Mouse (Mus musculus) liver, postnatal 0 days (tissue): ENCODE data around the gene Rasgrp2. TPM values are rescaled to one million over a fixed set of nuclear protein-coding genes. Genes with fewer than 3 reads are reported as not detected.

Experiments used
- ATAC-seq: fragments of 200-750 bp; cut with Nextera tagmentation; 2 replicates; pipeline ENCODE4 v1.8.0; 2017; ENCODE audit warnings: mild to moderate bottlenecking, moderate library complexity
- DNase-seq: peaks from one replicate; pipeline ENCODE4 v3.0.0-alpha.2; 2016
- H3K27ac ChIP-seq: fragments of 300-500 bp; sonication (generic); 2 replicates; pipeline ENCODE4 v1.5.1; 2014; ENCODE audit warnings: antibody characterized with exemption, moderate library complexity, mild to moderate bottlenecking, low read depth
- H3K27me3 ChIP-seq: fragments of 300-500 bp; sonication (generic); 2 replicates; pipeline ENCODE4 v1.6.1; 2014; ENCODE audit warnings: low read length, control low read depth, mixed read lengths; ENCODE audit not compliant: insufficient read depth
- H3K36me3 ChIP-seq: fragments of 300-500 bp; sonication (generic); replicated peaks from 2 replicates; pipeline ENCODE4 v1.6.1; 2014; ENCODE audit warnings: mild to moderate bottlenecking, control low read depth, low read length, moderate library complexity, mixed read lengths; ENCODE audit not compliant: insufficient read depth
- H3K4me1 ChIP-seq: fragments of 300-500 bp; sonication (generic); 2 replicates; pipeline ENCODE4 v1.6.1; 2014; ENCODE audit warnings: antibody characterized with exemption, mild to moderate bottlenecking, control low read depth; ENCODE audit not compliant: insufficient read depth
- H3K4me2 ChIP-seq: fragments of 300-500 bp; sonication (generic); 2 replicates; pipeline ENCODE4 v1.6.1; 2014; ENCODE audit warnings: low read depth, mild to moderate bottlenecking, low read length, moderate library complexity, mixed read lengths
- H3K4me3 ChIP-seq: fragments of 300-500 bp; sonication (generic); 2 replicates; pipeline ENCODE4 v1.5.1; 2014; ENCODE audit warnings: low read depth, low read length
- H3K9ac ChIP-seq: fragments of 300-500 bp; sonication (generic); replicated peaks from 2 replicates; pipeline ENCODE4 v1.6.1; 2014; ENCODE audit warnings: mild to moderate bottlenecking, moderate library complexity
- H3K9me3 ChIP-seq: fragments of 300-500 bp; sonication (generic); 2 replicates; pipeline ENCODE4 v1.6.1; 2016; ENCODE audit warnings: mild to moderate bottlenecking, control low read depth, low read length, mixed read lengths
- CTCF ChIP-seq: sonication (generic); IDR thresholded peaks from 2 replicates; pipeline ENCODE4 v1.5.1; 2016; ENCODE audit warnings: antibody characterized with exemption, low read depth
- EP300 ChIP-seq: IDR thresholded peaks from 2 replicates; pipeline ENCODE4 v1.6.1; 2016; ENCODE audit warnings: antibody characterized with exemption, low read depth, mild to moderate bottlenecking
- WGBS: fragments of 180-500 bp; shearing (Covaris S2); extraction: QIAGEN DNeasy Blood & Tissue Kit; methylation state at CpG from one replicate; pipeline ENCODE4 v1.1.7; 2014; ENCODE audit not compliant: insufficient replicate concordance; 5-methylcytosine and 5-hydroxymethylcytosine counted together
- polyA plus RNA-seq: library from polyadenylated mRNA; unstranded; fragments of >200 nt; fragmentation: Nextera tagmentation; extraction: Ambion mirVana; gene quantifications from 2 replicates; pipeline ENCODE4 v1.2.1, GENCODE M21; 2015

Rasgrp2 gene
- polyA plus RNA-seq, 1 experiment from 2014 or later = 90.7 TPM

- H3K4me3 ChIP-seq = no peak overlapping the region
- no peak overlapping the region for H3K4me2 ChIP-seq
- no peaks in the 10 kb centered on the region for H3K9me3 ChIP-seq
- 98% methylated on average over 10 of the region's 10 CpGs for WGBS
- no peak overlapping the region for H3K27ac ChIP-seq
- ATAC-seq (no peak), DNase-seq (no peak)
- no peaks in the 10 kb centered on the region for H3K4me1 ChIP-seq
- H3K36me3 ChIP-seq = peaks cover 92% of the 10 kb centered on the region
- no peak overlapping the region for H3K9ac ChIP-seq
- H3K27me3 ChIP-seq = no peaks in the 10 kb centered on the region
- TF ChIP-seq EP300 (no peak), CTCF (no peak)
Measured at GRCm38 (mm10) chr19:6374571-6374970, 24.6 kb upstream of the Rasgrp2 start.

- DNase-seq (no peak), ATAC-seq (no peak; the same call in 1 of the 2 replicates)
- H3K9ac ChIP-seq = no peak overlapping the region
- no peaks in the 10 kb centered on the region for H3K9me3 ChIP-seq
- H3K27ac ChIP-seq = no peak overlapping the region
- H3K4me1 ChIP-seq = no peaks in the 10 kb centered on the region
- WGBS = 92% methylated on average over 38 of the region's 42 CpGs
- peaks cover 83% of the 10 kb centered on the region for H3K36me3 ChIP-seq
- TF ChIP-seq CTCF (no peak), EP300 (no peak)
- H3K27me3 ChIP-seq = no peaks in the 10 kb centered on the region
- no peak overlapping the region for H3K4me3 ChIP-seq
- H3K4me2 ChIP-seq = no peak overlapping the region
Measured at GRCm38 (mm10) chr19:6375423-6376254, 23.5 kb upstream of the Rasgrp2 start.

GRCm38 (mm10) chr19:6376255-6376564 is 22.9 kb upstream of the Rasgrp2 start:
- Histone ChIP-seq H3K27ac (no peak overlapping the region), H3K4me3 (no peak overlapping the region), H3K36me3 (peaks cover 77% of the 10 kb centered on the region), H3K9me3 (no peaks in the 10 kb centered on the region), H3K9ac (no peak overlapping the region), H3K4me2 (no peak overlapping the region), H3K27me3 (no peaks in the 10 kb centered on the region), H3K4me1 (no peaks in the 10 kb centered on the region)
- peak; percentile 72 for DNase-seq
- 83% methylated on average over 14 of the region's 14 CpGs for WGBS
- TF ChIP-seq EP300 (no peak), CTCF (peak; percentile 74)
- no peak; the same call in 1 of the 2 replicates for ATAC-seq

- H3K9me3 ChIP-seq = no peaks in the 10 kb centered on the region
- H3K9ac ChIP-seq = no peak overlapping the region
- no peaks in the 10 kb centered on the region for H3K27me3 ChIP-seq
- H3K4me2 ChIP-seq = no peak overlapping the region
- no peak overlapping the region for H3K27ac ChIP-seq
- H3K4me3 ChIP-seq = no peak overlapping the region
- TF ChIP-seq EP300 = no peak
- TF ChIP-seq CTCF = no peak
- H3K4me1 ChIP-seq = no peaks in the 10 kb centered on the region
- DNase-seq (no peak), ATAC-seq (no peak)
- H3K36me3 ChIP-seq = peaks cover 73% of the 10 kb centered on the region
- 75% methylated on average over 2 of the region's 2 CpGs for WGBS
Measured at GRCm38 (mm10) chr19:6376643-6377042, 22.5 kb upstream of the Rasgrp2 start.

- no peak overlapping the region for H3K4me2 ChIP-seq
- TF ChIP-seq EP300 (no peak), CTCF (no peak)
- H3K4me1 ChIP-seq = no peaks in the 10 kb centered on the region
- peaks cover 64% of the 10 kb centered on the region for H3K36me3 ChIP-seq
- H3K9ac ChIP-seq = no peak overlapping the region
- H3K4me3 ChIP-seq = no peak overlapping the region
- DNase-seq (no peak), ATAC-seq (no peak)
- H3K27me3 ChIP-seq = no peaks in the 10 kb centered on the region
- no peak overlapping the region for H3K27ac ChIP-seq
- 74% methylated on average over 11 of the region's 11 CpGs for WGBS
- no peaks in the 10 kb centered on the region for H3K9me3 ChIP-seq
Measured at GRCm38 (mm10) chr19:6377327-6378040, 21.7 kb upstream of the Rasgrp2 start.

- Histone ChIP-seq H3K27ac (no peak overlapping the region), H3K4me1 (0 out of 2 replicates have a peak, but pooled peaks cover 7% of the 10 kb centered on the region), H3K9me3 (no peaks in the 10 kb centered on the region), H3K4me2 (no peak overlapping the region), H3K9ac (no peak overlapping the region), H3K27me3 (no peaks in the 10 kb centered on the region), H3K4me3 (no peak overlapping the region), H3K36me3 (peaks cover 33% of the 10 kb centered on the region)
- 95% methylated on average over 9 of the region's 9 CpGs for WGBS
- ATAC-seq (no peak), DNase-seq (no peak)
- TF ChIP-seq CTCF (no peak), EP300 (no peak)
Measured at GRCm38 (mm10) chr19:6380411-6381166, 18.6 kb upstream of the Rasgrp2 start.
